Mouse (Mus musculus) liver, postnatal 0 days (tissue): ENCODE measurements around the gene Dleu7.

Source experiments
- CTCF ChIP-seq: sonication (generic); IDR thresholded peaks from 2 replicates; pipeline ENCODE4 v1.5.1; 2016; ENCODE audit warnings: antibody characterized with exemption, low read depth
- EP300 ChIP-seq: IDR thresholded peaks from 2 replicates; pipeline ENCODE4 v1.6.1; 2016; ENCODE audit warnings: antibody characterized with exemption, low read depth, mild to moderate bottlenecking

- TF ChIP-seq CTCF (peak; percentile 82), EP300 (no peak)
Measured at GRCm38 (mm10) chr14:62251999-62252398, 40.8 kb downstream of the Dleu7 start.
